25 mouse cellular contexts compared by ENCODE assay signal in the genomic region with DNA sequence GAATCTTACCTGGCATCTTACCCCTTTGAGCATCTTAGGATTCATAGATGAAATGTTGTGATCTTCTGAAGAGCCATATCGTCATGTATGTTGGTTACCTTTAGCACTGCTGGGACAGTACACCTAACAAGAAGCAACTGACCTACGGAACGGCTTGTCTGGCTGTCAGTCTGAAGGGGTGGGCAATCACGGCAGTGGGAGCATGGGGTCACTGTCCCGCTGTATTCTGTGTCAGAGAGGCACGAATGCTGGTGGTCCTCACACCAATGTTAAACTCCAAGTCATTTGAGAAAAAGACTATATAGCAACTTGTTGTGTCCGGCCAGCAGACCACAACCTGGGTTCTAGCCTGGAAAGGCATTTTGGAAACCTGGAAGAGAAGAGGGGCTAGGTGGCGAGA. TPM values are rescaled to one million over a fixed set of nuclear protein-coding genes. Genes with fewer than 3 reads are reported as not detected.
A peak's percentile ranks its signal among the peaks of the same experiment; 100 is the strongest.
DNase-seq lines count a peak whose midpoint lies in the region; ATAC-seq and TF ChIP-seq lines count a peak whose summit lies in the region.
"Had no signal": no experiment of that assay in that cellular context is flagged by ENCODE, and none has a peak within 500 bp of the region (broad histone marks: within the 10 kb centered on the region; RNA-seq: fewer than 3 reads in every experiment).

No protein-coding gene starts in this region.

- no peak overlapping the region for H3K9ac ChIP-seq in heart, adult 2 months (ENCODE audit: low read depth, low read length)
- H3K9ac ChIP-seq in ES-Bruce4 (ENCODE audit: low read depth, poor library complexity, severe bottlenecking), result no peak overlapping the region
- H3K9ac ChIP-seq: embryonic facial prominence, embryonic 12.5 days; forebrain, embryonic 13.5 days; forebrain, embryonic 15.5 days; forebrain, postnatal 0 days had no signal

- no peaks in the 10 kb centered on the region for H3K79me2 ChIP-seq in heart, adult 2 months (replicated peaks; ENCODE audit: control insufficient read depth, insufficient read depth, low read length)

- no peak for ATAC-seq in megakaryocyte, adult 5-6 weeks (ENCODE audit: poor library complexity, severe bottlenecking)
- ATAC-seq: forebrain, embryonic 13.5 days; forebrain, embryonic 15.5 days; forebrain, postnatal 0 days had no signal

- no peaks in the 10 kb centered on the region for H3K4me1 ChIP-seq in heart, adult 2 months (ENCODE audit: control insufficient read depth, insufficient read depth, low read length)
- H3K4me1 ChIP-seq in megakaryocyte, embryonic 14.5 days, result peaks cover 23% of the 10 kb centered on the region
- H3K4me1 ChIP-seq in ES-Bruce4 (ENCODE audit: control insufficient read depth, insufficient read depth, low read length), result no peaks in the 10 kb centered on the region
- H3K4me1 ChIP-seq: embryonic facial prominence, embryonic 10.5 days; embryonic facial prominence, embryonic 12.5 days; forebrain, embryonic 13.5 days; forebrain, embryonic 15.5 days had no signal

- no peak for TF ChIP-seq EP300 in heart, adult 2 months (IDR thresholded peaks at IDR 0.05; ENCODE audit: insufficient read depth, low read depth, low read length)
- no peak for TF ChIP-seq EP300 in ES-Bruce4 (IDR thresholded peaks at IDR 0.05; ENCODE audit: insufficient read depth, low read depth, low read length)

- H3K27me3 ChIP-seq in heart, adult 2 months (ENCODE audit: control insufficient read depth, insufficient read depth, low read length), result no peaks in the 10 kb centered on the region
- no peaks in the 10 kb centered on the region for H3K27me3 ChIP-seq in megakaryocyte, embryonic 14.5 days (replicated peaks)
- H3K27me3 ChIP-seq in ES-Bruce4 (ENCODE audit: control insufficient read depth, insufficient read depth, low read length, poor library complexity, severe bottlenecking), result no peaks in the 10 kb centered on the region
- H3K27me3 ChIP-seq: embryonic facial prominence, embryonic 12.5 days; forebrain, embryonic 13.5 days; forebrain, embryonic 15.5 days had no signal

- no peak overlapping the region for H3K27ac ChIP-seq in heart, adult 2 months
- peak overlapping the region; percentile 38 for H3K27ac ChIP-seq in ES-Bruce4 (ENCODE audit: insufficient read depth, low read length)
- H3K27ac ChIP-seq: embryonic facial prominence, embryonic 10.5 days; embryonic facial prominence, embryonic 12.5 days; forebrain, embryonic 13.5 days; forebrain, embryonic 15.5 days had no signal

- TF ChIP-seq CTCF in heart, adult 2 months (IDR thresholded peaks at IDR 0.05), result no peak
- TF ChIP-seq CTCF in ES-Bruce4 (IDR thresholded peaks at IDR 0.05; ENCODE audit: low read depth, low read length), result no peak

- peak; percentile 59 for DNase-seq in heart, adult 11 months
- DNase-seq in heart, adult 2 months, result no peak
- peak; percentile 26 for DNase-seq in thymus, postnatal 4 days
- DNase-seq in thymus, postnatal 25 days, result no peak
- DNase-seq in cerebellum, postnatal 36 days, result no peak
- DNase-seq: adrenal gland, adult 2 months; adrenal gland, postnatal 10 days; adrenal gland, postnatal 25 days; cerebellum, adult 11 months; cerebellum, adult 18-20 months; cerebellum, adult 8-10 months; cerebellum, adult 9-11 months; cerebellum, postnatal 14 days; forebrain, postnatal 0 days had no signal

- TF ChIP-seq POLR2A in heart, adult 2 months (IDR thresholded peaks at IDR 0.05; ENCODE audit: insufficient read depth, low read depth, low read length), result no peak
- no peak for TF ChIP-seq POLR2A in ES-Bruce4 (IDR thresholded peaks at IDR 0.05; ENCODE audit: insufficient read depth, low read length)

- H3K36me3 ChIP-seq in heart, adult 2 months (ENCODE audit: control insufficient read depth, insufficient read depth, low read length), result no peaks in the 10 kb centered on the region
- H3K36me3 ChIP-seq in megakaryocyte, embryonic 14.5 days (replicated peaks; ENCODE audit: low read length), result peaks cover 8% of the 10 kb centered on the region
- no peaks in the 10 kb centered on the region for H3K36me3 ChIP-seq in ES-Bruce4 (ENCODE audit: control insufficient read depth, insufficient read depth, low read length, poor library complexity, severe bottlenecking)
- H3K36me3 ChIP-seq: embryonic facial prominence, embryonic 10.5 days; embryonic facial prominence, embryonic 12.5 days; forebrain, embryonic 15.5 days had no signal

- intact Hi-C loops in heart, adult 2 months (cut with DNase I), result no loop called here

- H3K9me3 ChIP-seq in megakaryocyte, embryonic 14.5 days, result no peaks in the 10 kb centered on the region
- peaks cover 5% of the 10 kb centered on the region; the same call in 1 of the 2 replicates for H3K9me3 ChIP-seq in ES-Bruce4 (replicated peaks; ENCODE audit: control insufficient read depth, insufficient read depth, low read length, poor library complexity, severe bottlenecking)
- H3K9me3 ChIP-seq: embryonic facial prominence, embryonic 10.5 days; embryonic facial prominence, embryonic 12.5 days; forebrain, embryonic 13.5 days; forebrain, embryonic 15.5 days had no signal

- 88% methylated on average over 8 of the region's 8 CpGs for WGBS in heart, adult 2 months

- no peak overlapping the region for H3K4me3 ChIP-seq in heart, adult 2 months
- peak overlapping the region; percentile 33 for H3K4me3 ChIP-seq in megakaryocyte, embryonic 14.5 days (replicated peaks)
- H3K4me3 ChIP-seq in ES-Bruce4 (ENCODE audit: low read depth, low read length), result no peak overlapping the region
- H3K4me3 ChIP-seq: embryonic facial prominence, embryonic 10.5 days; embryonic facial prominence, embryonic 12.5 days; forebrain, embryonic 13.5 days; forebrain, embryonic 15.5 days had no signal

RNA-seq across cellular contexts. Expression of gene Tbx19, which starts 10.7 kb away (rescaled TPM):
- total RNA-seq in heart, adult 2 months (2021), result not detected
- not detected in 2 replicates for polyA plus RNA-seq in heart, adult 2 months (2012; rRNA removed)
- 0.30 TPM in 1 of 2 replicates, not detected in the other for polyA plus RNA-seq in megakaryocyte, embryonic 14.5 days (2012; ENCODE audit: insufficient read depth, low replicate concordance)
- not detected in 2 replicates for total RNA-seq in megakaryocyte, adult 5-6 weeks (2015)
- total RNA-seq in megakaryocyte, adult 5-6 weeks (2017), result not detected in 2 replicates
- not detected in 2 replicates for polyA plus RNA-seq in ES-Bruce4 (2011; ENCODE audit: insufficient read depth, insufficient read length, low read depth, missing spikeins)
- total RNA-seq: adrenal gland, adult 2 months; adrenal gland, postnatal 10 days; adrenal gland, postnatal 4 days; ES-E14; forebrain, postnatal 0 days; MEL had no signal
- polyA plus RNA-seq: adrenal gland, adult 2 months; C2C12; embryonic facial prominence, embryonic 10.5 days; embryonic facial prominence, embryonic 12.5 days; forebrain, postnatal 0 days had no signal

RNA-seq across cellular contexts. Expression of gene Sft2d2, which starts 23.0 kb away (rescaled TPM):
- 10 to 100 TPM; 14.1 to 14.9 TPM for total RNA-seq in heart, adult 2 months (2021)
- 19.7 and 33.9 TPM in 2 replicates for polyA plus RNA-seq in heart, adult 2 months (2012; rRNA removed)
- 1.7 TPM in 1 of 2 replicates, not detected in the other for polyA plus RNA-seq in megakaryocyte, embryonic 14.5 days (2012; ENCODE audit: insufficient read depth, low replicate concordance)
- total RNA-seq in megakaryocyte, adult 5-6 weeks (2015), result 36.7 and 40.6 TPM in 2 replicates
- total RNA-seq in megakaryocyte, adult 5-6 weeks (2017), result 43.9 and 46.4 TPM in 2 replicates
- 29.9 and 32.5 TPM in 2 replicates for polyA plus RNA-seq in ES-Bruce4 (2011; ENCODE audit: insufficient read depth, insufficient read length, low read depth, missing spikeins)

Comparison
In these comparisons a context has a peak if more than half of its experiments do, and no peak if none do; other contexts are left out.
1. DNase-seq: peak in heart, adult 11 months (single experiment) and thymus, postnatal 4 days (single experiment); none in heart, adult 2 months (0 of 2), thymus, postnatal 25 days (single experiment) and cerebellum, postnatal 36 days (0 of 2).